Mouse (Mus musculus) kidney, adult 2 months (tissue): ENCODE measurements around the gene Tra2a.

Source experiments
- CTCF ChIP-seq: fragments of 200-500 bp; conservative IDR thresholded peaks from 2 replicates; pipeline ENCODE4 v1.5.1; 2011; ENCODE audit warnings: low read depth, mild to moderate bottlenecking, control low read depth, low read length, moderate library complexity, mixed read lengths; ENCODE audit not compliant: insufficient read depth, insufficient read length
- POLR2A ChIP-seq: fragments of 200-500 bp; IDR thresholded peaks from one replicate; pipeline ENCODE4 v1.6.1; 2011; ENCODE audit warnings: low read depth, low read length, control low read depth

GRCm38 (mm10) chr6:49215748-49216585 is 47.9 kb downstream of the Tra2a start:
- TF ChIP-seq CTCF: no peak
- TF ChIP-seq POLR2A: no peak
